ENCODE assay signal across 7 mouse cellular contexts in genomic region chr1:43091306-43092055, GRCm38 (mm10). TPM values are rescaled to one million over a fixed set of nuclear protein-coding genes. Genes with fewer than 3 reads are reported as not detected.
DNase-seq lines count a peak whose midpoint lies in the region; ATAC-seq lines count a peak whose summit lies in the region.

No protein-coding gene starts in this region.

- H3K4me1 ChIP-seq in embryonic facial prominence, embryonic 10.5 days = peaks cover 16% of the 10 kb centered on the region

- H3K27me3 ChIP-seq in embryonic facial prominence, embryonic 10.5 days (replicated peaks; ENCODE audit: low read depth, poor library complexity, severe bottlenecking) = no peaks in the 10 kb centered on the region

- peak; percentile 26 to 47; a peak in 3 of 4 replicates for ATAC-seq in hematopoietic stem cell, adult 5-6 weeks (replicated peaks in 1 of 2; ENCODE audit: insufficient read depth in 1 of 2, low FRiP score in 2 of 2, low TSS enrichment in 1 of 2, low read depth in 1 of 2, poor library complexity in 2 of 2, severe bottlenecking in 2 of 2)
- peak; percentile 45 for ATAC-seq in megakaryocyte, adult 5-6 weeks (ENCODE audit: poor library complexity, severe bottlenecking)

- H3K27ac ChIP-seq in embryonic facial prominence, embryonic 10.5 days (replicated peaks) = peak overlapping the region; percentile 91

- no peaks in the 10 kb centered on the region for H3K9me3 ChIP-seq in embryonic facial prominence, embryonic 10.5 days

- peak; percentile 15 for DNase-seq in thymus, postnatal 4 days
- no peak for DNase-seq in thymus, postnatal 10 days (ENCODE audit: low spot score in 2 of 2)
- no peak for DNase-seq in embryonic facial prominence, embryonic 10.5 days (ENCODE audit: low spot score)
- no peak for DNase-seq in spleen, adult 12 weeks (ENCODE audit: low spot score)
- no peak for DNase-seq in cerebellum, adult 9-10 months

- H3K4me3 ChIP-seq in embryonic facial prominence, embryonic 10.5 days = peak overlapping the region; percentile 88

- 46% methylated on average over 13 of the region's 13 CpGs for WGBS in embryonic facial prominence, embryonic 10.5 days

- peaks cover 3% of the 10 kb centered on the region; the same call in 1 of the 2 replicates for H3K36me3 ChIP-seq in embryonic facial prominence, embryonic 10.5 days (replicated peaks)

RNA-seq across cellular contexts. Expression of gene Tgfbrap1, which starts 7.0 kb away (rescaled TPM):
- polyA plus RNA-seq in embryonic facial prominence, embryonic 10.5 days (2016; fragmentation: Nextera tagmentation; extraction: Ambion mirVana) = 12.4 and 12.8 TPM in 2 replicates
- total RNA-seq in hematopoietic stem cell, adult 5-6 weeks (2017) = 12.6 and 12.7 TPM in 2 replicates
- 19.4 and 22.3 TPM in 2 replicates for total RNA-seq in megakaryocyte, adult 5-6 weeks (2015)
- total RNA-seq in megakaryocyte, adult 5-6 weeks (2017) = 12.3 and 13.5 TPM in 2 replicates

RNA-seq across cellular contexts. Expression of gene AI597479, which starts 7.0 kb away (rescaled TPM):
- 40.0 and 43.3 TPM in 2 replicates for polyA plus RNA-seq in embryonic facial prominence, embryonic 10.5 days (2016; fragmentation: Nextera tagmentation; extraction: Ambion mirVana)
- 24.2 and 27.1 TPM in 2 replicates for total RNA-seq in hematopoietic stem cell, adult 5-6 weeks (2017)
- 8.4 and 9.3 TPM in 2 replicates for total RNA-seq in megakaryocyte, adult 5-6 weeks (2015)
- 13.4 and 14.5 TPM in 2 replicates for total RNA-seq in megakaryocyte, adult 5-6 weeks (2017)
